Mouse (Mus musculus): ENCODE data around the gene Vmn1r172.
"Not testable (repeated sequence)": the region's sequence is repeated elsewhere in the genome, so short reads cannot be mapped to it uniquely, and the experiment has no call there.

The Vmn1r172 gene

GRCm38 (mm10) chr7:23658016-23658415 lies at the start of gene Vmn1r172:
TSS of gene Vmn1r172 (plus strand) at chr7:23658316.
- DNase-seq (ENCODE audit: low read depth, low spot score): no peak

GRCm38 (mm10) chr7:23630422-23630821 lies 27.7 kb upstream of the Vmn1r172 start, which contains the start of gene Vmn1r171:
TSS of gene Vmn1r171 (plus strand) at chr7:23630722.
- DNase-seq (ENCODE audit: low read depth, low spot score): no peak

GRCm38 (mm10) chr7:23700403-23700802 lies 42.3 kb downstream of the Vmn1r172 start, which contains the start of gene Vmn1r173:
TSS of gene Vmn1r173 (plus strand) at chr7:23700703.
- not testable (repeated sequence) for DNase-seq (ENCODE audit: low read depth, low spot score)
